Mouse (Mus musculus): ENCODE results near the gene Olfr1420.
"Not testable (repeated sequence)": the region's sequence is repeated elsewhere in the genome, so short reads cannot be mapped to it uniquely, and the experiment has no call there.

Gene Olfr1420

DNA sequence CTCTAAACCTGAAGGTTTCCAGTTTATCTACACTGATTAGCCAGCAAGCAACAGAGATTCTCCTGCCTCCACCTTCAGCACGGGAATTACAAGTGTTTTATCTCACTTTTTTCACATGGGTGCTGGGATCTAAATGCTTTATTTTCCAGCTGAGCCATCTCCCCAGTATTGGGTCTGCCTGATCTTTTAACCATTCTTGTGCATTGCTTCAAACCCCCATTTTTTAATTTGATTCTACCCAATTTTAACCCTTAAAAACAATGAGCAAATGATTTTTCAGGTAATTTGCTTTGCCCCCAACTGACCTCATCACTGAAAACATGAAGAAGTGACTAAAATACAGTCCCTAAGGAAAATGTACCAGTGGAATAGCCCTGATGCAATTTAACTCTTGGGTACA is at the start of gene Olfr1420:
Gene Olfr1420, plus strand, starts transcription at position 301 of the 400 bp plus-strand sequence.
- DNase-seq (ENCODE audit: low read depth, low spot score), result no peak

DNA sequence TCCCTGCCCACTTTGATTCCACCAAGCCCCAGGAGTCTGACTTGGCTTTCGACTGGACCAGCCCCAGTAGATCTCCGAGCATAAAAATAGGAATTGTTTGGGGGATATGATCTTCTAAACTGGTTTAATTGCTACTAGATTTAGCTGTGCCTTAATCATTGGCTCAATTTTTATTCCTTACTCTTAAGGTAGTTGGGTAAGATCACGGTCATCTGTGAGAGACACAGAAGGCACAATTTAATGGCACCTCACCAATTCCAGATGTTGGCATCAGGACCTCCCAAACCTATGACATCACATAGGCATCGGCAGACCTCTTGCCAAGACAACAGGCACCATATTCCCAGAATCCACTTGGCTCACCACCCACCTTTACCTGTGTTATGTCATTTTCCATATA is 47.2 kb upstream of the Olfr1420 start, which contains the start of gene Olfr1417:
Gene Olfr1417, minus strand, starts transcription at position 101 of the 400 bp plus-strand sequence.
- DNase-seq (ENCODE audit: low read depth, low spot score), result no peak

DNA sequence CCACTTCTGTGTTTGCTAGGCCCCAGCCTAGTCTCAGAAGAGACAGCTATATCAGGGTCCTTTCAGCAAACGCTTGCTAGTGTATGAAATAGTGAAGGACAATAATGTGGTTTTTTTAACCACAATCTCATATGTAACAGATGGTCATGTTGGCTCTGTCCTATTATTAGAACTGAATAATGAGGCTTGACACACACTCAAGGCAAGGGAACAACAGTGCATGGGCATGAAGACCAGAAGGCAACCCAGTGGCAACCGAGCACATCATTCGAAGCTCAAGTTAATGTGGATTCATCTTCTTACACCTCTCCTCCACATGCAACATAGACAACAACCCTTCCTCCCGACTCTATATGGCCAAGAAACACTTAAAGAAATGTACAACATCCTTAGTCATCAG is 40.0 kb upstream of the Olfr1420 start:
- DNase-seq (ENCODE audit: low read depth, low spot score), result no peak

DNA sequence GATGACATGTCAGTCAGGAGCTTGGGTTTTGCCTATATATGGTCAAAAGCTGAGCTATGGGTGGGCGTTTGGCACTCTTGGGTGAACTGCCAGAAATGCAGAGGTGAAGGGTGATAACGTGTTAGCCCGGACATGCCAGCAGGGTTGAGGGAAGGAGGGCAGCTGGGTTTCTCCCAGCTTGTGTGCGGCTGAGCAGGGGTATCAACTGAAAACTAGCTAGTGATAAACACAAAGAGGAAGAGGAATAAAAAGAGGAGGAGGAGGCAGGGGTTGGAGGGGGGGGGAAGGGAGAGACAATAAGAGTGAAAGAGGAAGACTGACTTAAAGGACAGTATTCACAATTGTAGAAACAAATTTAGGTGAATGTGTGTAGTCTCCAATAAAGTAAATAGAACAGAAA is 33.7 kb upstream of the Olfr1420 start:
- DNase-seq (ENCODE audit: low read depth, low spot score), result no peak

DNA sequence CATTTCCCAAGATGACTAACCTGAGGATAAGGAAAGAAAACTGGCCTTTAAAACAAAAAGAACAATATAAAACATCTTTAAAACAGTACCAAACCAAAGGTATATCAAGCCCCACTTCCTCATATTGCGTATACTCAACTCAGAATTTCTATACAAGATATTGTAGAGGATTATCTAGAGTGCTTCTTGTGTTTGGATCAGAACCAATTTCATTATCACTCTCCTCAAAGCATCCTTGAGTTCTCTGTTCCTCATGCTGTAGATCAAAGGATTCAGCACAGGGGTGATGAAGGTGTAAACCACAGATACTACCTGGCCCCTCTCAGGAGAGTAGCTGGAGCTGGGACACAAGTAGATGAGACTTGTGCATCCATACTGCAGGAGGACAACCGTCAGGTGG is 31.5 kb upstream of the Olfr1420 start:
- no peak for DNase-seq (ENCODE audit: low read depth, low spot score)

DNA sequence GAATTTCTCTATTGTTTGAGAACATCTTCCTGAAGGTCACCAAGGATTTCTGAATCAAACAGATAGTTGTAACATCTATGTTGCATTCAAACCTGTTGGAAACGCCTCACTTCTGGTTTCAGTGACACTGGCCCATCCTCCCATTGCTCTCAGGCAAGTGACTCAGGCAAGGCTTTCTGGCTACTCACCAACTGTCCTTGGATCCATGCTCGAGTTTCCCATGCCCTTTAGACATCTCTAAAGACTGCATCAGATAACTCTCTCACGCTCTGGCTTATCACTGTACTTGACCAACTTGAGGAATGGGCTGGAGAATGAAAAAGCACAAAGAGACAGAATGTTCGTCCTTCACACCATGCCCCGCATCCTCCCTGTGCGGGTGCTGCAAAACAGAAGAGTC is 29.9 kb upstream of the Olfr1420 start:
- DNase-seq (ENCODE audit: low read depth, low spot score), result peak; percentile 18

DNA sequence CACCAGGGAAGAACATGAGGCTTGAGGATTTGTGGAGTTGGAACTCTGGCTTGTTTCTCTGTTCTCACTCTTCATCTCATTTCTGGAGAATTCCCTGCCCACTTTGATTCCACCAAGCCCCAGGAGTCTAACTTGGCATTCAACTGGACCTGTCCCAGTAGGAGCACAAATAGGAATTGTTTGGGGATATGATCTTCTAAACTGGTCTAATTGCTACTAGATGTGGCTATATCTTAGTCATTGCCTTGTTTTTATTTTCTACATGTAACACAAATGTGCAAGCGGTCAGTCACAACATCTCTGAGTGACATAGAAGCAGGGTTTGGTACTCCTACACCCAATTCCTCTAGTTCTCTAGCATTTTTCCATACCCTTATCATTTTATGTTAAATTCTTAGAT is 25.4 kb upstream of the Olfr1420 start, which contains the start of gene Olfr1418:
Gene Olfr1418, minus strand, starts transcription at position 101 of the 400 bp plus-strand sequence.
- no peak for DNase-seq (ENCODE audit: low read depth, low spot score)

DNA sequence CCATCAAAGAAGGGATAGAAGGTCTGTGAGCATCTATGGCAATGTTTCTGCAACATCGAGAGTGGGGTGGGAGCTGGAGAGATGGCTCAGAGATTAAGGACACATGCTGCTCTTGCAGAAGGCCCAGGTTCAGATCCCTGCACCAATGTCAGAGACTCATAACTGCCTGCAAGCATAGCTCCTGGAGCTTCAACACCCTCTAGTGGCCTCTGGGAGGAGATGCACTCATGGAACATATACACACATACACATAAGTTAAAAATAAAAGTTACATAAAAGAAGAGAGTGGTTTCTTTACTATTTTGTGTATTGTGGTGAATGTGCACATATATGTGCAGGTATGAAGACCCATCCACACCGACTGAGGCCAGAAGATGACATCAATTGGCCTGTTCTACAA is 18.5 kb upstream of the Olfr1420 start:
- peak; percentile 69 for DNase-seq (ENCODE audit: low read depth, low spot score)

DNA sequence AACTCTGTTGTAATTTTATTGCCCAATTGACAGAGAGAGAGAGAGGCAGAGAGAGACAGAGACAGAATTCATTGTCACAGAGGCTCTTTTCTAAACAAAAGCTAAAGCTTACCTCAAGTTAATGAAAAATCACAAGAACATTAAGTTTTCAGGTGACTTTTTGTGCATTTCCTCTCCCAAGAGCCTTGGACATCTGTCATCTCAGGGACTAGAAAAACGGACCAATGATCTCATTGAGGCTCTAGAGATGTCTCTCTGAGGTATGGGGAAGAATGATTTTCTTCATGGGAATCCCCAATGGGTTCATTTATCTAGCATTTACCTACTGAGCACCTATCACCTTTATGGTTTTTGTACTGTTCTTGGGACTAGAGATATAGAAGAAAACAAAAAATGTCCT is 11.4 kb upstream of the Olfr1420 start, which contains the start of gene Olfr1419:
Gene Olfr1419, minus strand, starts transcription at position 101 of the 400 bp plus-strand sequence.
- no peak for DNase-seq (ENCODE audit: low read depth, low spot score)

DNA sequence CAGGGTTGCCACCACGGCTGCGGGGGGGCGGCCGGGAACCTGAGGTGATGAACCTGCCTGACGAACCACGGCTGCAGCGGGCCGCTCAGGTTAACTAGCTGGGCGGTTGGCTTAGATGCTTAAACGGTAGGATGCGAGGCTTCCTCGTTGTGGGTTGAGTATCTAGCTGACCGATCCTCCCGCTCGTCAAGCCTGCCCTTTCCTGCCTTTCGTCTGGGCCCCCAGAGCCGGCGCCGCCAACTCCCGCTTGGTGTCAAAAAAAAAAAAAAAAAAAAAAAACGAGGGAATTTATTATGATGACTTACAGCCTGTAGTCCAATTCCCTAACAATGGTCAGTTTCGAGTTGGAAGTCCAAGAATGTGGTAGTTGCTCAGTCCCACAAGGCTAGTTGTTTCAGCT is 8.0 kb upstream of the Olfr1420 start:
- DNase-seq (ENCODE audit: low read depth, low spot score), result peak; percentile 38

DNA sequence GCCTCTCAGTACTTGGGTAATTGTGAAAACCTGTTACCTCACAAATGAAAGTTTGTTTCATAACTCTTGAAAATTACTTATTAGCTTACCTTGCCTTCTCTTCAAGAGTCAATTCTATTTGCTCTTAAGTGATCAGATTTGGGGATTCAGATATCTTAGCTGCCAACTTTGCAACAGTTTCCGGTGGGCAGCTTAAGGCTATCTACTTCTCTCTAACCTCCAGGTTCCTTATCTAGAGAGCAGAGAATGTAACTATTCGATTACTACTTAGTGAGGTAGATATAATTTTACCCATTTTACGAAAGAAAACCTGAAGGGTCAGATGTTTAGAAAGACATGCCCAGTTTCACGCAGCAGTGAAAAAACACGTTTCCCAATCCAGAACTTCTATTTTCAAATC is 24.7 kb downstream of the Olfr1420 start:
- no peak for DNase-seq (ENCODE audit: low read depth, low spot score)

DNA sequence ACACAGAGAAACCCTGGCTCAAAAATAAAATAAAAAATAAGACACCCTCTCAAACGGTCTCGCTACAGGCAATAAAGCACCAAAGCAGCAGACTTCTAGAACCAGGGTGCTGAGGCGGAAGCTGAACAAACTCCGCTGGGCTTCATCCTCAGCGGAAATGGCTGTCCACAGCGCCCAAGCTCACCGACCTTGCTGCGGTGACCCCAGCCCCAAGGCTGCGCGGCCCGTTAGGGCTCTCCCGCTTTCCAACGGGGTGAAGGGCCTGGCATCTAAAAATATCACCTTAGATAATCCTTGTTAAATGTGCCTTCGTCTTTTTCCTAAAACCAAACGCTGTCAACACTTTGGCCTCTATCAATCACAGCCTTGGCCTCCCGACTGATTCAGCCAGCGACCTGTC is 25.2 kb downstream of the Olfr1420 start:
- no peak for DNase-seq (ENCODE audit: low read depth, low spot score)

DNA sequence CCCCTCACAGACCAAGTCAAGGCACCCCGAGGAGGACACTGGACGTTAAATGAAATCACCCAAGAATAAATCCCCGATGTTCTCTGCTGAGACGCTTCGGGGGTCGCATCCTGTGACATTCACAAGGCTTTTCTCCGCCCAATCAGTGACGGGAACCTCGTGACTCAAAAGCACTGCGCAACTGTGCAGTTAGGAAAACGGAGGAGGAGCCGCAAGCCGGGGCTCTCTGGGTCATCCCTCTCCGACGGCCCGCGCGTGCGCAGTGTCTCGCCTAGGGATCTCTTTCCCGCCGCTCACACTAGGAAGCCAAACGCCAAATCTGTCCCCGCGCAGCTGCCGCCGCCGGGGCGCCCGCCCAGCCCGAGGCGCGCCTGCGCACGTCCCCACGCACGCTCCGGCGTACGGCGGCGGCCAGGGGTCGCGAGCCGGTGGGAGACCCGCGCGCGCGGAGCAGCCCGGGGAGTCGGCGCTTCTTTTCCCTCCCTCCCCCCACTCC is 25.7 kb downstream of the Olfr1420 start, which contains the start of gene Patl1:
Gene Patl1, plus strand, starts transcription at position 363 of the 496 bp plus-strand sequence.
- peak; percentile 99 for DNase-seq (ENCODE audit: low read depth, low spot score)

DNA sequence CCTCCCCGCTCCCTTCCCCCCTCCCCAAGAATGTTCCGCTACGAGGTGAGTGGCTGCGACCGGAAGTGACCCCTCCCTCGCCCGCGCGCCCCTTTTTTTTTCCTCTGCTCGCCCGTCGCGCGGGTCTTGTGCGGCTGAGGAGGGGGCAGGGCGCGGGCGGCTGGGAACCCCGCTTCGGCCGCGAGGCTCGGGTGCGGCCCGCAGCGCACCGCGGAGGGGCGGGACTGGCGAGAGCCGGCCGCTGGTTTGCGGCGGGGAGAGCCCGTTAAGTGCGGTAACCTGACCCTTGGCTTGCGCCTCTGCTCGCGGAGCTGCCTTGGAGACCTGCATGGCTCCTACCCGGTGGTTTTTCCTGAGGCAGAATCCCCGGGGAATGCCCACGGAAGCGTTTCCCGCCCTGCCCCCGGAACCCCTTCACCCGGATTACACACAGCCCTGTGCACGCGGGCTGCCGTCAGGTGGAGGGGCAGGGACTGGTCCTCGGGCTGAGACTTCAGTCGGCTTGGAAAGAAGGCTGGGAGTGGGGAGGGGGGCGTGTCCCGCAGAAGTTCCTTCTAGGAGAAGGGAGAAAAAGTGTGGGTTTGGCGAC is 26.3 kb downstream of the Olfr1420 start:
- DNase-seq (ENCODE audit: low read depth, low spot score), result peak; percentile 85

DNA sequence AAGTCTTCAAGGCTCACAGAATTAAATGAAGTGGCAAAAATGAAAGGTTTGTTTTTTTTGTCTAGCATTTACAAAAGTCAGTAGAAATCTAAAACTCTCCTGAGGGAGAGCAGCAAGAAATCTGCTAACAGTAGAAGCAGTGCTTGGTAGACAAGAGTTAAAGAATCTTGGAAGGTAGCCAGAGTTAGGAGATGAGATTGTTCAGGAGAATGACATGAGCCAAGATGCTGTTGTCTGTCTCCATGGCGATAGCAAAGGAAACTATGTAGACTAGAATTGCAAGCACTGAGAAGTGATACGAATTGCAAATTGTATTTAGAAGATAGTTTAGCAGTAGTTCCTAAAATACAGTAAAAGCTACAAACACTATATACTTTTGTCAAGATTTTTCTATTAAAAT is 29.4 kb downstream of the Olfr1420 start:
- no peak for DNase-seq (ENCODE audit: low read depth, low spot score)

DNA sequence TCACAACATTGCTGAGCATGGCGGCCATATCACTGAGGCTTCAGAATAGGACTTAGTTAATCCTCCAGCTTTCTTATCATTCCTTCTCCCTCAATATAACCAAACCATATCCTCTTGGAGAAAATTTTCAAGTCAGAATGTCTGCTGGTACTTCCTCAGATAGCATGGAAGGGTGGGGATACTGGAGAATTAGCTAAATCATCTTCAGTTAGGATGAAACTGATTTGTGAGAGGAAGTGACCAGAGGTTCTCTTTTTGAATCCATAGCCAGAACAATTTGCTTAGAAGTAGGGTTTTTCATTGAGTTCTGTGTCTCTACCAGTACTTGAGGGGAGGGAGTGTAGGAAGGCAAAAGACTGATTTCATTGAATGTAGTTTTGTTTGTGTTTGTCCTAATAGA is 35.7 kb downstream of the Olfr1420 start:
- no peak for DNase-seq (ENCODE audit: low read depth, low spot score)

DNA sequence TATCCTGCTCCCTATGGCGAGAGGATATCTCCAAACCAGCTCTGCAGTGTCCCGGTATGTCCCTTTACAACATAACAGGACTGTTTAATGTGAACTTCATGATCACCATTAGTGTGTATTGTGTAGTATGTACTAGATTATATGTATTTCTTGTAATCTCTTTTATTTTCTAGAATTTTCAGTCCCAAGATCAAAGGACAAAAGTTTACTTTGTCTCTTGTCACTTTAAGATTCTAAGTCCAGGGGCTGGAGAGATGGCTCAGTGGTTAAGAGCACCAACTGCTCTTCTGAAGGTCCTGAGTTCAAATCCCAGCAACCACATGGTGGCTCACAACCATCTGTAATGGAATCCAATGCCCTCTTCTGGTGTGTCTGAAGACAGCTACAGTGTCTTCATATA is 36.1 kb downstream of the Olfr1420 start:
- DNase-seq (ENCODE audit: low read depth, low spot score), result not testable (repeated sequence)

DNA sequence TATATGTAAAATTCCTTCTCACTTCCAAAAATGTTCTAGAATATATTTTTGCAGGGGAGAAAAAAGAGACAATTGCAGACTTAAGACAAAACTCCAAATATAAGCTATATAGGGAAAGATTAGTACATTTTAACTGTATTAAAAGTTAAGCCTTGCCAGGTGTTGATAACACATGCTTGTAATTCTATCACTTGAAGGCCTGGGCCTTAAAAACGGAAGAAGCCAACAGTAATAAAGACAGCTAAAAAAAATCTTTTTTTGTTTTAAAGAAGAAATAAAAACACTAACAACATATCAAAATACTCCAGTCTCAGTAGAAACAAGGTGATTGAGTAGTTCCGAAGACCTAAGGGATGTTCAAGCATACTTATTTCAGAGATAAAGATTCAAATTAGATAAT is 40.0 kb downstream of the Olfr1420 start:
- no peak for DNase-seq (ENCODE audit: low read depth, low spot score)

DNA sequence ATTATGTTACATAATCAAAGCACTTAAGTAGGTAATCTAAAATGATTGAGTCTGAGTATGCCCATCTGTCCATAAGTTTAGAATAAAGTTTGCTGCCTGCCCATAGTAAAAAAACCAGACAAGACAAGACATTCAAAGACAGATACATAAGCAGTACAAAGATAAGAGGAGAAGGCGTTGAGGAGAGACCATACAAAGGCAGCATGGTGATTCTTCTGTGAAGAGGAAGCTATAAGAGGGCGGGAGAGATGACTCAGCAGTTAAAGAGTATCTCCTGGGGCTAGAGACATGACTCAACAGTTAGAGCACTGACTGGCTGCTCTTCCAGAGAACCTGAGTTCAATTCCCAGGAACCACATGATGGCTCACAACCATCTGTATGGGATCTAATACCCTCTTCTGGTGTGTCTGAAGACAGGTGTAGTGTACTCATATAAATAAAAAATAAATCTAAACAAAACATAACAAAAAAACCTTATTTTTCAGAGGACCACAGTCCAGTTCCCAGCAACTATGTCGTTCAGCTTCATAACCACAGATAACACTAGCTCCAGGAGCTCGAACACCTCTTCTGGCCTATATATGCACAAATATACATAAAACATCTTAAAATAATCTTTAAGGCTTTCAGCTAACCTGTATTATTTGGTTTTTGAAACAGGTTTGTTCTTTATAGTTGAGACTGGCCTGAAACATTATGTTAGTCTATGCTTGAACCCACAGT is 41.8 kb downstream of the Olfr1420 start:
- peak; percentile 47 for DNase-seq (ENCODE audit: low read depth, low spot score)

DNA sequence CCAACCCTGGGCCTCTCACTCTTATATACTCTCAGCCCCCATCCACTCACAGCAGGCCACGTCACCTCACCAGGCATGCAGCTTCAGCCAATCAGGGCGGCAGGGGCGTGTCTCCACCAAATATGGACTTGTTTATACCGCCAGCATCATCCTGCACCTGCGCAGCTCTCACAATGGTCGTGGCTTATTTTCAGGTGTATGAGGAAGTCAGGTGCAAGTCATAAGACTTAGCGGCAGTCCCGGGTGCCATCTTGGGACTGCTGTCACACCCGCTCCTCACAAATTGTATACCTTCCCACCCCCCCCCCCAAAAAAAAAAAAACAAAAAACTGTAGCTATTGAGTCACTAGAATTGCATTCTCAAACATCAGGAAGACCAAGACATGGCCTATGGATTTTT is 60.1 kb downstream of the Olfr1420 start:
- peak; percentile 40 for DNase-seq (ENCODE audit: low read depth, low spot score)
